Mouse (Mus musculus): ENCODE results near the gene Zfp59.

- no peak for TF ChIP-seq CTCF (IDR thresholded peaks at IDR 0.05; ENCODE audit: low read depth, low read length)
- no peak for TF ChIP-seq POLR2A (IDR thresholded peaks at IDR 0.05; ENCODE audit: extremely low read depth, insufficient read depth, low read length)
Observed at GRCm38 (mm10) chr7:27857227-27857626, 18.8 kb downstream of the Zfp59 start, which contains the start of gene Zfp607a.
